Mouse (Mus musculus) thymus, adult 2 months (tissue): ENCODE results near the gene 9930104L06Rik. TPM values are rescaled to one million over a fixed set of nuclear protein-coding genes. Genes with fewer than 3 reads are reported as not detected.

Experiments
- DNase-seq: peaks from one replicate; pipeline ENCODE4 v3.0.0; 2021
- H3K27ac ChIP-seq: fragments of 200-500 bp; 2 replicates; pipeline ENCODE4 v1.5.1; 2012; ENCODE audit warnings: low read length, control low read depth; ENCODE audit not compliant: control insufficient read depth, insufficient read depth
- H3K27me3 ChIP-seq: fragments of 200-500 bp; 2 replicates; pipeline ENCODE4 v1.6.1; 2012; ENCODE audit warnings: mild to moderate bottlenecking, low read length, moderate library complexity, mixed read lengths; ENCODE audit not compliant: control insufficient read depth, insufficient read depth
- H3K36me3 ChIP-seq: fragments of 200-500 bp; 2 replicates; pipeline ENCODE4 v1.6.1; 2012; ENCODE audit warnings: mild to moderate bottlenecking, low read length, moderate library complexity; ENCODE audit not compliant: control insufficient read depth, insufficient read depth
- H3K4me1 ChIP-seq: fragments of 200-500 bp; replicated peaks from 2 replicates; pipeline ENCODE4 v1.6.1; 2012; ENCODE audit warnings: low read length; ENCODE audit not compliant: control insufficient read depth, insufficient read depth
- H3K4me3 ChIP-seq: fragments of 200-500 bp; 2 replicates; pipeline ENCODE4 v1.5.1; 2012; ENCODE audit warnings: mild to moderate bottlenecking, low read length, control low read depth, moderate library complexity; ENCODE audit not compliant: control insufficient read depth, insufficient read depth
- CTCF ChIP-seq: fragments of 200-500 bp; IDR thresholded peaks from 2 replicates; pipeline ENCODE4 v1.5.1; 2012; ENCODE audit warnings: mild to moderate bottlenecking, control low read depth, low read length, moderate library complexity, borderline replicate concordance; ENCODE audit not compliant: control insufficient read depth, poor library complexity, insufficient read depth; ENCODE audit errors: extremely low read depth
- POLR2A ChIP-seq: fragments of 200-500 bp; IDR thresholded peaks from 2 replicates; pipeline ENCODE4 v1.6.1; 2012; ENCODE audit warnings: mild to moderate bottlenecking, low read length, control low read depth, moderate library complexity; ENCODE audit not compliant: control insufficient read depth, poor library complexity, insufficient read depth; ENCODE audit errors: extremely low read depth
- WGBS: fragments of 180-500 bp; shearing (Covaris S2); methylation state at CpG from one replicate; pipeline ENCODE4 v1.1.7; 2018; 5-methylcytosine and 5-hydroxymethylcytosine counted together
- polyA plus RNA-seq: library from polyadenylated mRNA; depleted of rRNA; stranded (reverse); fragments of >200 nt; gene quantifications from 2 replicates; pipeline ENCODE4 v1.2.3, GENCODE M21; 2012

Gene 9930104L06Rik
- polyA plus RNA-seq, 1 experiment: 21.6 TPM

DNA sequence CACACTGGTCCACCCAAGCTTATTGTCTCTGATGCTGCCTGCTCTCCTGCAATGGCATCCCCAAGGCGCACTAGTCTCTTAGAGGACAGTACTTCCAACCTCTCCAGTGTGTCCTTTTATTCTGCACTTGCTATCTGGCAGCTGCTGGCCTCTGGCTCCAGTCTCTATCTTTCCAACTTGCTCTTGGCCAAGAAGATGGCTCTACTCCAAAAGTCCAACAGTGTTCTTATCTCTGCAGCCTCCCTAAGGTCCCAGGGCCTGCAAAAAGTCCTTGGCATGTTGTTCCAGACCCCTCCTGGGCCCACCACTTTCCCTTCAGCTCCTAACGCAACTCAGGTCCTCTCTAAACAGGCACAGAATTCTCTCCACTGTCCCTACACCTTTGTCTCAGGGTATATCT is 20.4 kb downstream of the 9930104L06Rik start:
- Histone ChIP-seq H3K36me3 (no peaks in the 10 kb centered on the region), H3K4me3 (no peak overlapping the region), H3K27me3 (no peaks in the 10 kb centered on the region), H3K27ac (no peak overlapping the region), H3K4me1 (no peaks in the 10 kb centered on the region)
- DNase-seq: no peak
- WGBS: 95% methylated on average over 2 of the region's 2 CpGs
- TF ChIP-seq POLR2A (no peak), CTCF (no peak)

DNA sequence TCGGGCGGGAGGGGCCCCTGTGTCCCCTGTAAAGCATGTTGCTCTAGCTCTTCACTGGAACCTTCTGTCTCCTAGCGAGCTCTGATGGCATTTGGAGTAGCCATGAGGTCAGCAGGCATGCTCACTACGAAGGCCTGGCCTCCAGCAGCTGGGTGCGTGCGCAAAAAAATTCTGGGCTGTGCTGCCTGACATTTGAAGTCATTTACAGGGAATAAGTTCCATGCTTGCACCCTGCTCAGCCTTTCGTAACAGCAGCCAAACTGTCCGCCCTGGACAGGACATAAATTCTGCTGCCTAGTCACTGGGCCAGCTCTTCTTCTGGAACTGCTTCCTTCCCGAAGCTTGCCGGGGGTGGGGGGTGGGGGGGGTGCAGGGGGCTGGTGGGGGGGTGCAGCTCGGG is 22.2 kb downstream of the 9930104L06Rik start:
- 75% methylated on average over 11 of the region's 11 CpGs for WGBS
- no peak for TF ChIP-seq POLR2A
- TF ChIP-seq CTCF: no peak
- no peaks in the 10 kb centered on the region for H3K4me1 ChIP-seq
- no peak overlapping the region for H3K4me3 ChIP-seq
- no peaks in the 10 kb centered on the region for H3K36me3 ChIP-seq
- H3K27ac ChIP-seq: no peak overlapping the region
- no peak for DNase-seq
- H3K27me3 ChIP-seq: no peaks in the 10 kb centered on the region

DNA sequence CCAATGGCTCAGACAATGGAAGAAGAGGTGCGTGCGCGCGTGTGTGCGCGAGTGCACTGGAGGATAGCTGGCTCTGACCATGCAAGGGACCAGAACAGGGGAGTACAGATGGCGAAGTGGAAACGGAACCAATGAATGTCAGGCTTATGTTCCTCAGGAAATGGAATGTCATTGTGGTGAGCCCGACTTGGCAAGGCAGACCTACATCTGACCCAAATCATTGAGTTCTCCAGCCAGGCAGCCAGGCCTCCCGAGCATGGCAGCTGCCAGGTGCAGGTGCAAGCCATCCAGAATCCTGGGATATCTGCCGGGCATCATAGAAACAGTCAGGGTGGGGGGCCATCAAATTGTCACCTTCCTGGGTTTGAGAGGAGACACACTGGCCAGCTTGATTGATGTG is 24.1 kb downstream of the 9930104L06Rik start:
- H3K36me3 ChIP-seq: no peaks in the 10 kb centered on the region
- no peak for TF ChIP-seq CTCF
- no peak for TF ChIP-seq POLR2A
- DNase-seq: no peak
- H3K27me3 ChIP-seq: no peaks in the 10 kb centered on the region
- WGBS: 43% methylated on average over 11 of the region's 11 CpGs
- no peak overlapping the region for H3K4me3 ChIP-seq
- H3K27ac ChIP-seq: no peak overlapping the region
- no peaks in the 10 kb centered on the region for H3K4me1 ChIP-seq

DNA sequence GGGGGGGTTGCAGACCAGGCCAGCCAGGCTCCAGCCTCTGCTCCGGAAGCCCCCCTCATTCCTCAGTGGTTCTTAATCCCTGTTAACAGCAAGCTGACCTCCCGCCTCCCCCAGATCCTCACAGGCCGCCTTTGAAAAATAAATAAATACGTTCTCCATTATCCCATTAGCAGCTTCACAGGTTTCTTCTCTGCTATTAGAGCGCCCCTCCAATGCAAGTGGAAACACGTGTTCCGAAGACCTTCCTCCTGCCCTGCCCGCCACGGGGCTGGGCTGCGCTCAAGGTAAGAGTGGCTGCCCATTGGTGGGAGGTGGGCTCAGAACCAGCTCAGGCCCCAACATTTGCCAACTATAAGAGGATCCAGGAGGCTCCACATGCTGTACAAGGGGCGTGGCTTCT is 25.7 kb downstream of the 9930104L06Rik start:
- no peak overlapping the region for H3K4me3 ChIP-seq
- H3K27me3 ChIP-seq: no peaks in the 10 kb centered on the region
- WGBS: 93% methylated on average over 11 of the region's 11 CpGs

DNA sequence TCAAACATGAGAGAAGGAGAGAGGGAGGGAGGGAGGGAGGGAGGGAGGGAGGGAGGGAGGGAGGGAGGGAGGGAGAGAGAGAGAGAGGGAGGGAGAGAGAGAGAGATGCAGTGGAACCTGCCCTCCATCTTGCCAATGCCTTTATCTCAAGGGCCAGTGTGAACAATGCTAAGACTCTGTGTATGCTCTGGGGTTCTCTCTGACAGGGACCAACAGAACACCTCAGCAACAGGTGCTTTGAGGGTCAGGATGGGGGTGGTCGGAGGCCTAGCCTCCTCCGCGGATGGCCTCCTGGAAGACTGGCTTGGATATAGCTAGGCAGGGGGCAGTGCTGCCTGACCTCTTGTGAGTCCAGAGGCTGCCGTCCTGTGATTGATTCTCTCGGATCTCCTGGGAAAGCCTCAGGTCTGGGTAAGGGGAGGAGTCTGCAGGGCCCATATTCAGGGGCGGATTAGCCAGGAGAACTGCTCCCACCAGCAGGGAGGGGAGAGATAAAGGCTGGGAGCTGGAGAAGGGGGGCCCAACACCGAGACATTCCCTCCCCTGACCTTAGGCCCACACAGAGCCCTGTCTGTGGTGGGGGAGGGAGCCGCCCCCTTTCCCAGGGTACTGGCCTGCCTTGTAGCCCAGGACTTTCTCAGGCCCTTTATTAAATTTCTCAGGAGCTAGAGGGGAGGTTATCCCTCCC is 28.2 kb downstream of the 9930104L06Rik start:
- no peak overlapping the region for H3K27ac ChIP-seq
- H3K4me3 ChIP-seq: no peak overlapping the region
- no peak for TF ChIP-seq CTCF
- TF ChIP-seq POLR2A: no peak
- H3K27me3 ChIP-seq: no peaks in the 10 kb centered on the region
- DNase-seq: no peak
- WGBS: 91% methylated on average over 8 of the region's 8 CpGs
- H3K4me1 ChIP-seq: no peaks in the 10 kb centered on the region
- H3K36me3 ChIP-seq: no peaks in the 10 kb centered on the region

More for the DNA sequence above, 25.7 kb downstream of the 9930104L06Rik start:
- Histone ChIP-seq H3K36me3 (no peaks in the 10 kb centered on the region), H3K27ac (no peak overlapping the region), H3K4me1 (no peaks in the 10 kb centered on the region)
- TF ChIP-seq POLR2A (no peak), CTCF (no peak)
- DNase-seq: no peak

DNA sequence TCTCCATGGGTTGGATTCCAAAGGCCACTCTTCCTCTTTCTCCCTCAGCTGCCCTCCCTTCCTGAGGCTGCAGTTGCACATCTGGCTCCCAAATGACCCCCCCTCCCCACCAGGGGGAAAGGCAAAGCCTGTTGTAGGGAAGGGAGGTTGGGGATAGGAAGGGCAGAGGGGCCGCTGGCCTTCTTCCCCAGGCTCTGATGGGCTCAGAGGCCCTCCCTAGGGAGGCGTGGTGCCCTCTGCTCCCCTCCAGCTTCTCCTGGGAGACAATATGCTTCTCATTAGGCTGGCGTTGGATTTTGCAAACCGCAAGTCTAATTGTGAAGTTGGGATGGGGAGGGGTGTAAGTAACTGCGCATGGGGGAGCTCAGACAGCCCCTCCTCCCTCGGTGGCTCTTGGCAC is 31.9 kb downstream of the 9930104L06Rik start:
- H3K27ac ChIP-seq: no peak overlapping the region
- H3K4me3 ChIP-seq: no peak overlapping the region
- H3K27me3 ChIP-seq: no peaks in the 10 kb centered on the region
- no peak for DNase-seq
- no peaks in the 10 kb centered on the region for H3K4me1 ChIP-seq
- 19% methylated on average over 6 of the region's 6 CpGs for WGBS
- H3K36me3 ChIP-seq: no peaks in the 10 kb centered on the region
- no peak for TF ChIP-seq POLR2A
- TF ChIP-seq CTCF: no peak

DNA sequence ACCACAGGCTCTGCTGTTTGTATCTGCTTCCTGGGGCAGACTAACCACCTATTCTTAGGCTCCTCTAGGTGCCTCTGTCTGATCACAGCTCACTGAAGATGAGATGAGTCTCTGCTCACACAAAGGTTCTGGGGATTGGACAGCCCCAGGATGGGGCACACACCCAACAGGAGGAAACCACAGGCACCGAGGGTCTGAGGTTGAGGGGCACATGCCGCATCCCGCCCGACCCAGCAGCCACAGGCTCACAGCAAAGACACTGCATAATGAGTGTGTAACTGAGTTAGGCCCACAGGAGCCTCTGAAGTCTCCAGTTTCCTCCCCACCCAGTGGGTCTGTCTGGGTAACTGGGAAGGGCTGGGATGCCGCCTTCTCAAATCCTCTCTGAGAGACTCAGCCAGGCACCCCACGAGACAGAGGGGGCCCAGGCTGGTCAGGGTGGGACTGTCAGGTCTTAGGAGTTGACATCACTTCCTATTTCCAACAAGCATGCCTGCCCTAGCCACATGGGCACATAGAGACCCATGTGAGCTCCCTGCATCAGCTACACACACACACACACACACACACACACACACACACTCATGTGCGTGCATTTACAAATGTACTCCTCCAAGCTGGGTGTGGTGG is 32.5 kb downstream of the 9930104L06Rik start:
- Histone ChIP-seq H3K27me3 (no peaks in the 10 kb centered on the region), H3K4me1 (no peaks in the 10 kb centered on the region), H3K36me3 (no peaks in the 10 kb centered on the region), H3K27ac (no peak overlapping the region), H3K4me3 (no peak overlapping the region)
- DNase-seq: no peak
- 10% methylated on average over 7 of the region's 7 CpGs for WGBS
- TF ChIP-seq CTCF (no peak), POLR2A (no peak)
